Mouse (Mus musculus): ENCODE results near the gene Dusp11. TPM values are rescaled to one million over a fixed set of nuclear protein-coding genes. Genes with fewer than 3 reads are reported as not detected.
A peak's percentile ranks its signal among the peaks of the same experiment; 100 is the strongest.
"Not testable (repeated sequence)": the region's sequence is repeated elsewhere in the genome, so short reads cannot be mapped to it uniquely, and the experiment has no call there.

Gene Dusp11
- polyA plus RNA-seq, 1 experiment from 2014 or later, result 20.8 TPM

- no peak for ATAC-seq
- TF ChIP-seq CTCF (IDR thresholded peaks at IDR 0.05; ENCODE audit: low read depth) (no peak), EP300 (IDR thresholded peaks at IDR 0.05; ENCODE audit: low read depth) (no peak)
- 74% methylated on average over 8 of the region's 8 CpGs for WGBS (ENCODE audit: insufficient replicate concordance)
These were observed 22.9 kb upstream of the Dusp11 start for GRCm38 (mm10) chr6:85984351-85984750.

DNA sequence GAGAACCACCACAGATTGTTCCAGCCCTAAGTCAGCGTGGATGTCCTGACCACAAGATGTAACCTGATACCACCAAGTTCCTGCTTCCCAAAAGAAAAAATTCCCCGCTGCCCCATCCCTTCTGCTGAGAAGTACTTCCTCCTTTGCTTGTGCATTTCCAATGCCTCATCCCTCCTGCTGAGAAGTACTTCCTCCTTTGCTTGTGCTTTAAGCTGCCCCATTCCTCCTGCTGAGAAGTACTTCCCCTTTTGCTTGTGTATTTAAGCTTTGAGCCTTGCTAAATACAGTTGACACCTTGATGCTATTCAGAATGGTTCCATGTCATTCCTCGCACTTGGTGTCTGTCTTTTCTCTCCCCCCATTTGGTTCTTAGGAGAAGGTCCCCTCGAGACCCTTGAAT is 17.3 kb upstream of the Dusp11 start:
- H3K36me3 ChIP-seq (replicated peaks; ENCODE audit: insufficient read depth, low read length); H3K27ac ChIP-seq (ENCODE audit: low read depth); DNase-seq; H3K4me1 ChIP-seq (ENCODE audit: insufficient read depth); H3K27me3 ChIP-seq (ENCODE audit: insufficient read depth, low read length); H3K9ac ChIP-seq (replicated peaks); H3K9me3 ChIP-seq (ENCODE audit: low read length); H3K4me3 ChIP-seq (ENCODE audit: low read depth, low read length); ATAC-seq; H3K4me2 ChIP-seq (ENCODE audit: low read depth, low read length): not testable (repeated sequence)
- 71% methylated on average over 4 of the region's 4 CpGs for WGBS (ENCODE audit: insufficient replicate concordance)

More at GRCm38 (mm10) chr6:85984351-85984750, 22.9 kb upstream of the Dusp11 start:
- no peaks in the 10 kb centered on the region for H3K9me3 ChIP-seq (ENCODE audit: low read length)
- no peaks in the 10 kb centered on the region for H3K4me1 ChIP-seq (ENCODE audit: insufficient read depth)
- DNase-seq, result no peak
- no peaks in the 10 kb centered on the region for H3K27me3 ChIP-seq (ENCODE audit: insufficient read depth, low read length)
- no peak overlapping the region for H3K4me2 ChIP-seq (ENCODE audit: low read depth, low read length)
- H3K27ac ChIP-seq (ENCODE audit: low read depth), result no peak overlapping the region
- no peak overlapping the region for H3K4me3 ChIP-seq (ENCODE audit: low read depth, low read length)
- no peaks in the 10 kb centered on the region for H3K36me3 ChIP-seq (replicated peaks; ENCODE audit: insufficient read depth, low read length)
- H3K9ac ChIP-seq (replicated peaks), result no peak overlapping the region

GRCm38 (mm10) chr6:85976242-85976641 is 14.8 kb upstream of the Dusp11 start:
- Histone ChIP-seq H3K27me3 (ENCODE audit: insufficient read depth, low read length) (no peaks in the 10 kb centered on the region), H3K27ac (ENCODE audit: low read depth) (no peak overlapping the region), H3K4me2 (ENCODE audit: low read depth, low read length) (no peak overlapping the region), H3K4me1 (ENCODE audit: insufficient read depth) (no peaks in the 10 kb centered on the region), H3K36me3 (replicated peaks; ENCODE audit: insufficient read depth, low read length) (no peaks in the 10 kb centered on the region), H3K9me3 (ENCODE audit: low read length) (peaks cover 4% of the 10 kb centered on the region; the same call in 1 of the 2 replicates), H3K4me3 (ENCODE audit: low read depth, low read length) (no peak overlapping the region), H3K9ac (replicated peaks) (no peak overlapping the region)
- WGBS (ENCODE audit: insufficient replicate concordance), result 72% methylated on average over 5 of the region's 5 CpGs
- DNase-seq (no peak), ATAC-seq (no peak)
- no peak for TF ChIP-seq CTCF (IDR thresholded peaks at IDR 0.05; ENCODE audit: low read depth)
- TF ChIP-seq EP300 (IDR thresholded peaks at IDR 0.05; ENCODE audit: low read depth), result no peak

GRCm38 (mm10) chr6:85975761-85976160 is 14.3 kb upstream of the Dusp11 start:
- TF ChIP-seq CTCF (IDR thresholded peaks at IDR 0.05; ENCODE audit: low read depth), result no peak
- TF ChIP-seq EP300 (IDR thresholded peaks at IDR 0.05; ENCODE audit: low read depth), result no peak
- Histone ChIP-seq H3K36me3 (replicated peaks; ENCODE audit: insufficient read depth, low read length) (no peaks in the 10 kb centered on the region), H3K4me2 (ENCODE audit: low read depth, low read length) (no peak overlapping the region), H3K27ac (ENCODE audit: low read depth) (no peak overlapping the region), H3K9me3 (ENCODE audit: low read length) (peaks cover 4% of the 10 kb centered on the region; the same call in 1 of the 2 replicates), H3K4me1 (ENCODE audit: insufficient read depth) (no peaks in the 10 kb centered on the region), H3K4me3 (ENCODE audit: low read depth, low read length) (no peak overlapping the region), H3K27me3 (ENCODE audit: insufficient read depth, low read length) (no peaks in the 10 kb centered on the region), H3K9ac (replicated peaks) (no peak overlapping the region)
- WGBS (ENCODE audit: insufficient replicate concordance), result 66% methylated on average over 1 of the region's 1 CpGs
- DNase-seq, result no peak
- ATAC-seq, result no peak

DNA sequence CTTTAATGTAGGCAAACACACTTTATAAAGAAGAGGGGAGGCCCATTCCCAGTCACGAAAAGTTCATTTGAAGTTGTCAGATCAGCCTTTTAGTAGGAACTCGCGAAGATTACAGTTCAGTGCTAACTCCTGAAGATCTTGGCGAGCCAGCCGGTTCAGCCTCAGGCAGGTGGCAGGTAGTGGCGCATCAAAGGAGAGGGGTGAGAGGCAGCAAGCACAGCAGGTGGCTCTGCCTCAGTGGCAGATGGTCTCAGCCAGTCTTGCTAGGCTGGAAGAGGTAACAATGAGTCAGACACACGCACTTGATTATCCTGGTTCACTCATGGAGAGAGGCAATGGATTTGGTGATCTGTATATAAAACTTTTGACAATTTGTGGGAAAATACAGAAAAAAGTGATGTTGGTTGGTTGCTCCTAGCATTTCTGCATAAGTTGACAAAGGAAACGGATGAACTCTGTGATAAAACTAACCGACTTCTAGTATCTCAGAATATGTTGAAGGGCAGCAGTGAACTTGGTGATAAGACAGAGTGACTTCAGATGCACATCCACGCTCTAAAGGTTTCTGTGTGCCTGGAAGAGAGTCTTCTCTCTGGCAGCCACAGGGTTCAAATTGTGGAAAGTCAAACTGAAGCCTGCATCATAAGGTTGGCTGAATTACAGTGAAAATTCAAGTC is 13.6 kb upstream of the Dusp11 start:
- ATAC-seq, result no peak
- TF ChIP-seq CTCF (IDR thresholded peaks at IDR 0.05; ENCODE audit: low read depth) (no peak), EP300 (IDR thresholded peaks at IDR 0.05; ENCODE audit: low read depth) (0 out of 2 replicates have a peak, but pooled peaks have one; percentile 20)
- WGBS (ENCODE audit: insufficient replicate concordance), result 48% methylated on average over 10 of the region's 10 CpGs
- Histone ChIP-seq H3K9ac (replicated peaks) (no peak overlapping the region), H3K4me1 (ENCODE audit: insufficient read depth) (no peaks in the 10 kb centered on the region), H3K27ac (ENCODE audit: low read depth) (no peak overlapping the region), H3K27me3 (ENCODE audit: insufficient read depth, low read length) (no peaks in the 10 kb centered on the region), H3K4me2 (ENCODE audit: low read depth, low read length) (no peak overlapping the region), H3K36me3 (replicated peaks; ENCODE audit: insufficient read depth, low read length) (no peaks in the 10 kb centered on the region), H3K4me3 (ENCODE audit: low read depth, low read length) (no peak overlapping the region), H3K9me3 (ENCODE audit: low read length) (peaks cover 4% of the 10 kb centered on the region; the same call in 1 of the 2 replicates)
- no peak for DNase-seq

GRCm38 (mm10) chr6:85973336-85973735 is 11.9 kb upstream of the Dusp11 start:
- no peak for DNase-seq
- Histone ChIP-seq H3K4me2 (ENCODE audit: low read depth, low read length) (no peak overlapping the region), H3K27ac (ENCODE audit: low read depth) (no peak overlapping the region), H3K36me3 (replicated peaks; ENCODE audit: insufficient read depth, low read length) (no peaks in the 10 kb centered on the region), H3K4me3 (ENCODE audit: low read depth, low read length) (no peak overlapping the region), H3K4me1 (ENCODE audit: insufficient read depth) (no peaks in the 10 kb centered on the region), H3K27me3 (ENCODE audit: insufficient read depth, low read length) (no peaks in the 10 kb centered on the region), H3K9me3 (ENCODE audit: low read length) (0 out of 2 replicates have a peak, but pooled peaks cover 1% of the 10 kb centered on the region), H3K9ac (replicated peaks) (no peak overlapping the region)
- TF ChIP-seq EP300 (IDR thresholded peaks at IDR 0.05; ENCODE audit: low read depth), result no peak
- no peak for TF ChIP-seq CTCF (IDR thresholded peaks at IDR 0.05; ENCODE audit: low read depth)
- WGBS (ENCODE audit: insufficient replicate concordance), result 78% methylated on average over 3 of the region's 3 CpGs
- no peak for ATAC-seq

Data from liver, postnatal 0 days (tissue).